Mouse (Mus musculus) small intestine, adult 2 months (tissue): ENCODE measurements at regions not wholly inside any gene's neighbourhood (a gene's known extent, or its start where the extent isn't known, plus 50 kb on each side); places are given as distances from the start of the nearest gene placed in this dataset.

Experiments used
- H3K27ac ChIP-seq: fragments of 200-500 bp; 2 replicates; pipeline ENCODE4 v1.5.1; 2012; ENCODE audit warnings: low read depth, low read length, control low read depth, inconsistent platforms; ENCODE audit not compliant: insufficient read depth
- H3K27me3 ChIP-seq: fragments of 200-500 bp; 2 replicates; pipeline ENCODE4 v1.6.1; 2012; ENCODE audit warnings: mild to moderate bottlenecking, moderate library complexity, low read length, inconsistent platforms; ENCODE audit not compliant: control insufficient read depth, insufficient read depth
- H3K36me3 ChIP-seq: fragments of 200-500 bp; 2 replicates; pipeline ENCODE4 v1.6.1; 2012; ENCODE audit warnings: mild to moderate bottlenecking, low read length, control low read depth, inconsistent platforms; ENCODE audit not compliant: control insufficient read depth, insufficient read depth
- H3K4me1 ChIP-seq: fragments of 200-500 bp; 2 replicates; pipeline ENCODE4 v1.6.1; 2012; ENCODE audit warnings: low read length, inconsistent platforms, mixed read lengths; ENCODE audit not compliant: control insufficient read depth, insufficient read depth, insufficient read length
- H3K4me3 ChIP-seq: fragments of 200-500 bp; 2 replicates; pipeline ENCODE4 v1.5.1; 2012; ENCODE audit warnings: low read depth, mild to moderate bottlenecking, control low read depth, inconsistent platforms, low read length, moderate library complexity
- CTCF ChIP-seq: fragments of 200-500 bp; IDR thresholded peaks from 2 replicates; pipeline ENCODE4 v1.5.1; 2012; ENCODE audit warnings: low read depth, mild to moderate bottlenecking, control low read depth, inconsistent platforms, low read length, moderate library complexity, mixed read lengths; ENCODE audit not compliant: insufficient replicate concordance, insufficient read length; ENCODE audit errors: extremely low read depth
- POLR2A ChIP-seq: fragments of 200-500 bp; IDR thresholded peaks from 2 replicates; pipeline ENCODE4 v1.6.1; 2012; ENCODE audit warnings: low read depth, mild to moderate bottlenecking, control low read depth, inconsistent platforms, low read length, moderate library complexity
- WGBS: fragments of 180-500 bp; shearing (Covaris S2); methylation state at CpG from one replicate; pipeline ENCODE4 v1.1.7; 2018; 5-methylcytosine and 5-hydroxymethylcytosine counted together

DNA sequence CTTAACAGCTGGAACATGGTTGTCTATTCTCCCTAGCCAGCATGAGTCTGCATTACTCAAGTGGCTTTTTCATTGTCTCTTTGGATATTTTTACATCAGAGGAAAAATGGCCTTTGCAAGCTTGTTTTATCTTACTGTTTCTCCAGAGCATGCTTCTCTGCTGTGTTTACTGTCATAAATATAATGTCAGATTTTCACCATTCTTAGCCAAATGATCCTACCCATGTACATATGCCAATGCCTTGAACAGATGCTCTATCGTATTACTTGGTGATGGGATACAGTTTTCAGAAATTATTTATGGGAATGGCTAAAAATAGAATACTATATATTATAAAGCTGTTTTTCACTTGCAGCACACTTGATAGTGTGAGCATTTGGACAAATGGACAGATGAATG lies 625.9 kb downstream of the Sqor start:
- no peaks in the 10 kb centered on the region for H3K27me3 ChIP-seq
- TF ChIP-seq POLR2A: no peak
- TF ChIP-seq CTCF: no peak
- H3K4me1 ChIP-seq: no peaks in the 10 kb centered on the region
- H3K36me3 ChIP-seq: no peaks in the 10 kb centered on the region
- 91% methylated on average over 1 of the region's 1 CpGs for WGBS
- no peak overlapping the region for H3K27ac ChIP-seq
- H3K4me3 ChIP-seq: no peak overlapping the region

DNA sequence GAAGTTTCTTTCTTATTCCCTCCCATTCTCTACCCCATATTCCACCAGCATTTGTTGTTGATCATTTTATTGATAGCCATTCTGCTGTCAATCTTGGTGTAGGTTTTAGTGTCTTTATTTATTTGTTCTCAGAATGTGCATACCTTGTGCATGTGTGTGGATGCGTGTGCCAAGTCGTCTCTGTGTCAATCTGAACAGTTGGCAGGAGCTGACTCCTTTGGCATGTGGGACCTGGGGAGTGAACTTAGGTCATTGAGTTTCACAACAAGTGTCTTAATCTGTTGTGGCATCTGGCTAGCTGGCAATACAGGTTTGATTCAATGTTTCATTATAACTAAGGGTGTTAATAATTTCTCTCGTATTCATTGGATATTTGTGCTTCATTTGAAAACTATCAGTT lies 629.3 kb downstream of the Sqor start:
- Histone ChIP-seq H3K27ac (no peak overlapping the region), H3K4me3 (no peak overlapping the region), H3K27me3 (no peaks in the 10 kb centered on the region), H3K4me1 (no peaks in the 10 kb centered on the region), H3K36me3 (no peaks in the 10 kb centered on the region)
- WGBS: 85% methylated on average over 3 of the region's 3 CpGs
- TF ChIP-seq CTCF (no peak), POLR2A (no peak)

DNA sequence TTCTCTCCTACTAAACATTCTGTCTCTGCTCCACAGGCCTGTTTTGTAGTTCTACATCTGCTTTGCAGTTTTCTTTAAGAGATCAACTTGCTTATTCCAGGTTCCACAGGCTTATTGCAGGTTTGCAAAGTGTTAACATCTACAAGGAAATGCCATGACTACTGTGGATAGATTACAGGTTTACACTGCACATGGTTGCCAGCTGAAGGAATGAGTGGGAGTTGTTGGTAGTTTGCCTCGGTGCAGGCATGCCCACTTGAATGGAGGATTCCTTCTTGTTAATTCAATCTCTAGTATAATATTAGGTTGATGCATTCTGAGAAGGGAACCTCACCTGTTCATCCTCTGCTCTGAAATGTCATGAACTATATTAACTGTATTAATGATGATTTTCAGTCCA lies 632.5 kb downstream of the Sqor start:
- H3K4me1 ChIP-seq: no peaks in the 10 kb centered on the region
- no peaks in the 10 kb centered on the region for H3K27me3 ChIP-seq
- no peak overlapping the region for H3K4me3 ChIP-seq
- no peak overlapping the region for H3K27ac ChIP-seq
- no peak for TF ChIP-seq POLR2A
- no peak for TF ChIP-seq CTCF
- no peaks in the 10 kb centered on the region for H3K36me3 ChIP-seq
- WGBS: 43% methylated on average over 1 of the region's 1 CpGs

- Histone ChIP-seq H3K27ac (no peak overlapping the region), H3K4me1 (no peaks in the 10 kb centered on the region), H3K4me3 (no peak overlapping the region), H3K27me3 (no peaks in the 10 kb centered on the region), H3K36me3 (no peaks in the 10 kb centered on the region)
- TF ChIP-seq CTCF (no peak), POLR2A (no peak)
Measured at GRCm38 (mm10) chr2:123401064-123401463, 636.0 kb downstream of the Sqor start.

DNA sequence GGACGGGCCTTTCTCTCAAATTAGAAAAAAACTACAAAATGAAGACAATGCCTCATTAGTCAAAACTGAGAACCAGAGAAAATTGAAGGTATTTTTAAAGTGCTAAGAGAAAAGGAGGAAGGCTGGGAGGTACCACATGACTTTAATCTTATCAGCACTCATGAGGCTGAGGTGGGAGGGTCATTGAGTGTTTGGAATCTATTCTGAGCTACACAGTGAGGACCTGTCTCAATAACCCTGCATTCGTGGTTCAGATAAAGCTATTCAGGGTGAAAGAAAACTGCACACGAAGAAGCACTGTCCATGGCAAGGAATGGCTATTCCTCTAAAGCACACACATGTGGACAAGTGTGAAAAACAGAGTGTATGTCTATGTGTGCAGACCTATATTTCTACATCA lies 644.0 kb downstream of the Sqor start:
- H3K27me3 ChIP-seq: no peaks in the 10 kb centered on the region
- WGBS: 42% methylated on average over 3 of the region's 3 CpGs
- no peaks in the 10 kb centered on the region for H3K36me3 ChIP-seq
- TF ChIP-seq POLR2A (no peak), CTCF (no peak)
- H3K4me3 ChIP-seq: no peak overlapping the region
- H3K27ac ChIP-seq: no peak overlapping the region
- H3K4me1 ChIP-seq: no peaks in the 10 kb centered on the region

GRCm38 (mm10) chr2:123458034-123458677 lies 631.6 kb upstream of the Sema6d start:
- H3K4me1 ChIP-seq: no peaks in the 10 kb centered on the region
- no peak overlapping the region for H3K27ac ChIP-seq
- 63% methylated on average over 5 of the region's 5 CpGs for WGBS
- H3K36me3 ChIP-seq: no peaks in the 10 kb centered on the region
- no peaks in the 10 kb centered on the region for H3K27me3 ChIP-seq
- TF ChIP-seq CTCF (no peak), POLR2A (no peak)
- no peak overlapping the region for H3K4me3 ChIP-seq

DNA sequence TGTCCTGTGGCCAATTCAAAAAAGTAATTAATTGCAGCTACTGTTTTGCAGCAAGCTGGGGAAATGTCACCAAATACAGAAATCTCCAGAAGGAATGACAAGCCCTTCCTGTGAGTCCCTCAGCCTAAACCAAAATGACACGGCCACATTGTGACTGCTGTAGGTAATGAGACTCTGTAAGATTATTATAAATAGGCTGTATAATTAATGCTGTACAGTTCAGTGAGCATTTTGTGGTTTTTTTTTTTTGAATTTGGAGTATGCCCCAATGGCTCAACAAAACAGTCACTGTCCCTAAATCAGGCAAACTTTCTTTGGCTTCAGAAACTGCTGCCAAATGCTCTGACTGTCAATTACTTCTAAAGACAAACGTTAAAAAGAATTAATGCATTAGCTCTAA lies 615.9 kb upstream of the Sema6d start:
- Histone ChIP-seq H3K4me1 (no peaks in the 10 kb centered on the region), H3K27ac (no peak overlapping the region), H3K4me3 (no peak overlapping the region), H3K36me3 (no peaks in the 10 kb centered on the region), H3K27me3 (no peaks in the 10 kb centered on the region)
- 55% methylated on average over 2 of the region's 2 CpGs for WGBS
- TF ChIP-seq POLR2A (no peak), CTCF (no peak)
